Mouse (Mus musculus): ENCODE results near the gene Itga7.
"Not testable (repeated sequence)": the region's sequence is repeated elsewhere in the genome, so short reads cannot be mapped to it uniquely, and the experiment has no call there.

DNA sequence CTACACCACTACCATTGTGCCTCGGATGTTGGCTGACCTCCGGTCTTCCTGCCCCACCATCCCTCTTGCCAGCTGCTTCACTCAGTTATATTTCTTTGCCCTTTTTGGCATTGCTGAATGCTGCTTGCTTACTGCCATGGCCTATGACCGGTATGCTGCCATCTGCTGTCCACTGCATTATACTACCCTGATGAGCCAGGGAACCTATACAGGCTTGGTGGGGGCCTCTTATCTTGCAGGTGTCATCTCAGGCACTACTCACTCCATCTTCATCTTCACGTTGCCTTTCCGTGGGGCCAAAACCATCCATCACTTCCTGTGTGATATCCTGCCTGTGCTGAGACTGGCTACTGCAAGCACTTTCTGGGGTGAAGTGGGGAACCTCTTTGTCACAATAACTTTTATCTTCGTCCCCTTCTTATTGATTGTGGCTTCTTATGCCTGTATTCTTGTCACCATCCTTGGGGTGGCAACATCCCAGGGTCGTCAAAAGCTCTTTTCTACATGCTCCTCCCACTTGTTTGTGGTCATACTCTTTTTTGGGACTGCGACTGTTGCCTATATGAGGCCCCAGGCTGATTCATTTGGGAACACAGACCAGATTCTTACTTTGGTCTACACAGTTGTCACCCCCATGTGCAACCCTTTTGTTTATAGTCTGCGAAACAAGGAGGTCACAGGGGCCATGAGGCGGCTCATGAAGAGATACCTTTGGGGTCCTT lies 56.7 kb downstream of the Itga7 start:
- not testable (repeated sequence) for TF ChIP-seq CTCF (conservative IDR thresholded peaks at IDR 0.05; ENCODE audit: low read length); POU5F1 (IDR thresholded peaks at IDR 0.05; ENCODE audit: borderline replicate concordance, low read length)
